Mouse (Mus musculus) small intestine, adult 2 months (tissue): ENCODE measurements around the gene Hoxb2.

Experiments
- CTCF ChIP-seq: fragments of 200-500 bp; IDR thresholded peaks from 2 replicates; pipeline ENCODE4 v1.5.1; 2012; ENCODE audit warnings: low read depth, mild to moderate bottlenecking, control low read depth, inconsistent platforms, low read length, moderate library complexity, mixed read lengths; ENCODE audit not compliant: insufficient replicate concordance, insufficient read length; ENCODE audit errors: extremely low read depth
- POLR2A ChIP-seq: fragments of 200-500 bp; IDR thresholded peaks from 2 replicates; pipeline ENCODE4 v1.6.1; 2012; ENCODE audit warnings: low read depth, mild to moderate bottlenecking, control low read depth, inconsistent platforms, low read length, moderate library complexity

DNA sequence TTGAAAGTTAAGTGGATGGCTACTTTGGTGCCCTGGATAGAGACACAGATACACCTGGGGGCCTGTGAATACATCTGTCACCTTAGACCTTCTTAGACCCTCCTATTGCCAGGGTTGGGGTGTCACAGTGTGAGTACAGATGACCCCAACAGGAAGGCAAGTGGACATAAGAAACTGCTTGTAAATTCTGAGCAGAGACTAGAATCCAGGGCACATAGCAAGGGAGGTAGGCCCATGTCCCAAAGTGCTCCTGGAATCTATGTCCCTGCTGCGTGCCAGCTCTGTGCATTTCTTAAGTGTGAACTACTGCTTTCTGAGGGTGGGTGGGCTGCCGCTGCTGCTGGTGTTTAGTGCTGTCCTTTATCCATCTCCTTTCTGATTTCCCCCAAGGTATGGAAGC, 466 bp downstream of the Hoxb2 start:
- TF ChIP-seq POLR2A (no peak), CTCF (no peak)
